Mouse (Mus musculus): Measurements from ENCODE around the gene Lpp.

GRCm38 (mm10) chr16:24398893-24399292 lies 5.6 kb downstream of the Lpp start:
- TF ChIP-seq CTCF (IDR thresholded peaks at IDR 0.05; ENCODE audit: insufficient read depth, low read depth, low read length) (no peak), POLR2A (IDR thresholded peaks at IDR 0.05; ENCODE audit: insufficient read depth, low read depth, low read length) (no peak)
